Comparison of ENCODE assay signal across 9 mouse cellular contexts in the genomic region with DNA sequence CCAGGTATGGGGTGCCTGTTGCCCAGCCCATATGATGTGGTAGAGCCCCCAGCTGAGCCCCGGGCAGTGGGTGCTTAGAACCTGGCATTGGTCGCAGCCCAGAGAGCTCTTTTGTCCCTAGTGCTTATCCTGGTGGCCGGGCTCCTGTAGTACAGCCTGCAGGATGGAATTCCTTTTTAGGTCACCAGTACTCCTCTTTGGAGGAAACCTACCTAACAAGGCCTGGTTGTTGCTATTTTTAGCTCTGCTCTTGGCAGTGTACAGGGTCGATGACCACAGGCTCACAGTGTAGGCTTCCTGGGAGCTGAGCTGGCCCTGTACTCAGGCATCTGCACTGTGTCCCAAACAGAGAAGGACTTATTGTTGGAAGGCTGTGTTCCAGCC.
DNase-seq lines count a peak whose midpoint lies in the region; ATAC-seq lines count a peak whose summit lies in the region.
"Had no signal": no experiment of that assay in that cellular context is flagged by ENCODE, and none has a peak within 500 bp of the region (broad histone marks: within the 10 kb centered on the region; RNA-seq: fewer than 3 reads in every experiment).

No protein-coding gene starts in this region.

- no peaks in the 10 kb centered on the region for H3K36me3 ChIP-seq in heart, embryonic 11.5 days (ENCODE audit: control insufficient read depth, insufficient read depth, low read length)
- H3K36me3 ChIP-seq: neural tube, embryonic 12.5 days had no signal

- ATAC-seq in heart, embryonic 11.5 days (replicated peaks; ENCODE audit: insufficient number of reproducible peaks, low FRiP score, low TSS enrichment): peak; percentile 78

- H3K4me3 ChIP-seq in heart, embryonic 11.5 days (ENCODE audit: low read depth, low read length): no peak overlapping the region
- H3K4me3 ChIP-seq: neural tube, embryonic 12.5 days had no signal

- no peaks in the 10 kb centered on the region for H3K27me3 ChIP-seq in heart, embryonic 11.5 days (ENCODE audit: control insufficient read depth, insufficient read depth, low read length)
- H3K27me3 ChIP-seq: neural tube, embryonic 12.5 days had no signal

- 30% methylated on average over 4 of the region's 4 CpGs for WGBS in heart, embryonic 11.5 days (ENCODE audit: insufficient replicate concordance)

- DNase-seq in embryo, embryonic 11 days: peak; percentile 21
- no peak for DNase-seq in embryo, embryonic 10 days (ENCODE audit: low spot score)
- peak; percentile 63 for DNase-seq in cerebellum, adult 11 months
- DNase-seq in kidney, postnatal 25 days: peak; percentile 50 to 81
- peak; percentile 60 for DNase-seq in retina, postnatal 1 day
- DNase-seq in layer of hippocampus, adult 8-10 months (ENCODE audit: low spot score in 2 of 2): no peak
- no peak for DNase-seq in layer of hippocampus, adult 11-12 months (ENCODE audit: low spot score)

- H3K4me1 ChIP-seq in heart, embryonic 11.5 days (ENCODE audit: control insufficient read depth, insufficient read depth, low read length): peaks cover 62% of the 10 kb centered on the region

- H3K9ac ChIP-seq in heart, embryonic 11.5 days (ENCODE audit: low read depth, low read length): peak overlapping the region; percentile 61
- H3K9ac ChIP-seq: neural tube, embryonic 12.5 days had no signal

- peak overlapping the region; percentile 97 for H3K27ac ChIP-seq in heart, embryonic 11.5 days (ENCODE audit: low read depth, low read length)
- H3K27ac ChIP-seq: neural tube, embryonic 12.5 days had no signal

- H3K4me2 ChIP-seq in heart, embryonic 11.5 days: 0 out of 2 replicates have a peak overlapping the region, but pooled peaks have one; percentile 12
- H3K4me2 ChIP-seq: neural tube, embryonic 12.5 days had no signal

- no peaks in the 10 kb centered on the region for H3K9me3 ChIP-seq in heart, embryonic 11.5 days (replicated peaks; ENCODE audit: control insufficient read depth, low read length)
- H3K9me3 ChIP-seq: neural tube, embryonic 12.5 days had no signal

Comparison
In these comparisons a context has a peak if more than half of its experiments do, and no peak if none do; other contexts are left out.
1. DNase-seq: peak in embryo, embryonic 11 days (single experiment), cerebellum, adult 11 months (single experiment), kidney, postnatal 25 days (2 of 2) and retina, postnatal 1 day (single experiment); none in embryo, embryonic 10 days (single experiment), layer of hippocampus, adult 8-10 months (0 of 2) and layer of hippocampus, adult 11-12 months (single experiment).